Mouse (Mus musculus): ENCODE measurements at regions not wholly inside any gene's neighbourhood (a gene's known extent, or its start where the extent isn't known, plus 50 kb on each side); places are given as distances from the start of the nearest gene placed in this dataset.

DNA sequence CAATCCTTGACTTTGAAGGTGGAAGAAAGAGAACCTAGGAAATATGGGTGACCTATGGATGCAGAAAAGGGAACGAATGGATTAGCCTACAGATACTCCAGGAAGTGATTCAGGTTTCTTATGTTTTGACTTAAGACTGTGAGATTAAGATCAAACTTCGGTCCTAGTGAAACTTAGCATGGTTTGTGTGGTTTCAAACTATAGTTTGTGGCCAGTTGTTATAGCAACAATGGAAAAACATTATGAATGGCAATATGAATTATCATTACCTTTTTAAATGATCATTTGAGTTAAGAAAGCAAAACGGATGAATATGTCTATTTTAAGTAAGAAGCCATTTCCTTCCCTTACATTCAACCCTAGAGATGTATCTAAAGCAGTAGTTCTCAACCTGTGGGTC is 305.3 kb upstream of the Nrip1 start:
- Histone ChIP-seq H3K4me1 (ENCODE audit: control insufficient read depth, insufficient read depth, low read length) (peaks cover 10% of the 10 kb centered on the region), H3K36me3 (ENCODE audit: control insufficient read depth, insufficient read depth, low read length) (no peaks in the 10 kb centered on the region), H3K9ac (ENCODE audit: low read depth, low read length) (no peak overlapping the region), H3K27ac (replicated peaks; ENCODE audit: low read depth, low read length) (no peak overlapping the region), H3K4me3 (ENCODE audit: low read depth, low read length) (no peak overlapping the region), H3K4me2 (ENCODE audit: low read depth, low read length) (no peak overlapping the region), H3K9me3 (ENCODE audit: control insufficient read depth, low read length) (peaks cover 12% of the 10 kb centered on the region), H3K27me3 (replicated peaks; ENCODE audit: control insufficient read depth, insufficient read depth, low read length) (no peaks in the 10 kb centered on the region)
- WGBS, result 67% methylated on average over 3 of the region's 3 CpGs
- DNase-seq (ENCODE audit: low spot score), result no peak
- ATAC-seq (ENCODE audit: low read depth), result no peak

DNA sequence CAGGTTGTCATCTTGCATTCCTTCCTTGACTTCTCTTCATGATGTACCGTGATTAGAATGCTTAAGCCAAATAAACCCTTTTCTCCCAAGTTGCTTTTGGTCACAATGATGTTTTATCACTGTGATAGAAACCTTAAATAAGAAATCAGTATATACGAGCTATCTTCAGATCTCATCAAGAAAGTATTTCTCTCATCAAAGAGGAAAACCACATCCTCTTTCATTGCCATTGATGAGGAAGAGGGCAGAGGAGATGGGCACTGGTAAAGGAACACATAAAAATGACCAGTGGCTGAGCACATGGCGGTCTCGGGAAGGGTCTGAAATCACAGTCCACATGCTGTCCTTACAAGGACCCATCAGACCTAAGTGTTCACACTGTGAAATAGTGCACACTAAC is 296.2 kb upstream of the Nrip1 start:
- no peaks in the 10 kb centered on the region for H3K36me3 ChIP-seq (ENCODE audit: control insufficient read depth, insufficient read depth, low read length)
- H3K4me3 ChIP-seq (ENCODE audit: low read depth, low read length), result no peak overlapping the region
- no peak overlapping the region for H3K4me2 ChIP-seq (ENCODE audit: low read depth, low read length)
- no peaks in the 10 kb centered on the region for H3K27me3 ChIP-seq (replicated peaks; ENCODE audit: control insufficient read depth, insufficient read depth, low read length)
- no peak for ATAC-seq (ENCODE audit: low read depth)
- WGBS, result 93% methylated on average over 4 of the region's 4 CpGs
- no peaks in the 10 kb centered on the region for H3K4me1 ChIP-seq (ENCODE audit: control insufficient read depth, insufficient read depth, low read length)
- no peak overlapping the region for H3K9ac ChIP-seq (ENCODE audit: low read depth, low read length)
- no peak for DNase-seq (ENCODE audit: low spot score)
- no peaks in the 10 kb centered on the region for H3K9me3 ChIP-seq (ENCODE audit: control insufficient read depth, low read length)
- no peak overlapping the region for H3K27ac ChIP-seq (replicated peaks; ENCODE audit: low read depth, low read length)

DNA sequence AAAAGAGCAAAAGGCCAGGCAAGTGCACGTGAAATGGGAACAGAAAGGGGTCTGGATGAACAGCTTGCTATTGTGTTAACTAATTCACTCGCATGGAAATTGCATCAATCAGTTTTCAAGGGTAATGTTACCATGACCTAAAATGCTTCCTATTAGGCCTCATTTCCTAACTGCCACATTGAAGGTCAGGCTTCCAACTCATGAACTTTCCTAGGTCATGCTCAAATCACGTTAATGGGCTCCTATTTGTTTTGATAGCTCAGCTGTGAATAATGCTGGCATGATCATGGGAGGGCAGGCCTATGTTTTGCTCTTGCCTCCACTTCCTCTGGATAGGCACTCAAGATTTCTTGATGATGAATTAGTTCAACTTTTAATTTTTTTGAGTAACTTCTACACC is 293.4 kb upstream of the Nrip1 start:
- H3K9ac ChIP-seq (ENCODE audit: low read depth, low read length), result no peak overlapping the region
- no peak overlapping the region for H3K4me2 ChIP-seq (ENCODE audit: low read depth, low read length)
- DNase-seq (ENCODE audit: low spot score) (peak; percentile 26), ATAC-seq (ENCODE audit: low read depth) (no peak)
- H3K4me1 ChIP-seq (ENCODE audit: control insufficient read depth, insufficient read depth, low read length), result no peaks in the 10 kb centered on the region
- H3K27ac ChIP-seq (replicated peaks; ENCODE audit: low read depth, low read length), result no peak overlapping the region
- no peak overlapping the region for H3K4me3 ChIP-seq (ENCODE audit: low read depth, low read length)
- no peaks in the 10 kb centered on the region for H3K36me3 ChIP-seq (ENCODE audit: control insufficient read depth, insufficient read depth, low read length)
- 0 out of 2 replicates have a peak, but pooled peaks cover 6% of the 10 kb centered on the region for H3K9me3 ChIP-seq (ENCODE audit: control insufficient read depth, low read length)
- 34% methylated on average over 3 of the region's 3 CpGs for WGBS
- H3K27me3 ChIP-seq (replicated peaks; ENCODE audit: control insufficient read depth, insufficient read depth, low read length), result no peaks in the 10 kb centered on the region

DNA sequence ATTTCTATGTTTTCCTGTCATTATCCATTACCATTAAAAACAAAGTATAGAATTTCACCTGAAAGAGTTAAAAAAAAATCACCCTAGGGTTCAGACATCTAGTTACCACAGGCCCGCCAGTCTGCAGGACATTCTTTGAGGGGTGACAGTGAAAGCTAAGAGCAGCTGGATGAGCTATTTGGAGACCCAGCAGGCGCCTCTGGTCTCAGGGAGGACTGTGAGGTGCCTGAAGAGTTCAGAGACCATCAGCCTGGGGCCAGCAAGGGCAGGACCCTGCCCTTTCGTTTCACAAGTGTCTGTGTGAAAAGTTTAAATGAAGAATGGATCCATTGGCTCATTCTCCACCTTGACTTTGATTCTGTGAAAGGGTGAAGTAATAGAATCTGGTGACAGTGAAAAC is 281.5 kb upstream of the Nrip1 start:
- H3K27ac ChIP-seq (replicated peaks; ENCODE audit: low read depth, low read length), result no peak overlapping the region
- DNase-seq (ENCODE audit: low spot score) (peak; percentile 50), ATAC-seq (ENCODE audit: low read depth) (no peak)
- no peaks in the 10 kb centered on the region for H3K9me3 ChIP-seq (ENCODE audit: control insufficient read depth, low read length)
- H3K9ac ChIP-seq (ENCODE audit: low read depth, low read length), result no peak overlapping the region
- whole genome bisulfite sequencing, result 10% methylated on average over 3 of the region's 3 CpGs
- H3K4me3 ChIP-seq (ENCODE audit: low read depth, low read length), result no peak overlapping the region
- H3K27me3 ChIP-seq (replicated peaks; ENCODE audit: control insufficient read depth, insufficient read depth, low read length), result no peaks in the 10 kb centered on the region
- no peaks in the 10 kb centered on the region for H3K4me1 ChIP-seq (ENCODE audit: control insufficient read depth, insufficient read depth, low read length)
- H3K36me3 ChIP-seq (ENCODE audit: control insufficient read depth, insufficient read depth, low read length), result no peaks in the 10 kb centered on the region
- H3K4me2 ChIP-seq (ENCODE audit: low read depth, low read length), result no peak overlapping the region

DNA sequence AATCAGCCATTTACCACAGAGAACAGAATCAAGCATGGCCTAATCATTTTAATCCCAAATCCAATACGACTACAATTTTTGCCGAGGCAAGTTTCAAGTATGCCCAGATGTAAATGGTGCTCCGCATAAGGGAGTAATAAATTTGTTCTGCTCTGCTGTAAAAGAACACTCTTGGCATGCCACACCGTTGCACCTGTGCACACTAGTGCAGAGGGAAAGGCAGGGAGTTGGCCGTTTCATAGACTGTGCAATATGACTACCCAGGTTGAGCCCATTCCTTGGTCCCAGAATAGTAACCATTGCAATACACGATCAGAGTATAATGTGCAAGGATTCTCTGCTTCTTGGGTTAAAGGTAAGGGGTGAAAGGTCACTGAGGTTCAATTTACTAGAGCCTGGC is 270.7 kb upstream of the Nrip1 start:
- no peak overlapping the region for H3K4me3 ChIP-seq (ENCODE audit: low read depth, low read length)
- H3K4me2 ChIP-seq (ENCODE audit: low read depth, low read length), result no peak overlapping the region
- no peaks in the 10 kb centered on the region for H3K4me1 ChIP-seq (ENCODE audit: control insufficient read depth, insufficient read depth, low read length)
- no peaks in the 10 kb centered on the region for H3K27me3 ChIP-seq (replicated peaks; ENCODE audit: control insufficient read depth, insufficient read depth, low read length)
- DNase-seq (ENCODE audit: low spot score) (peak; percentile 56), ATAC-seq (ENCODE audit: low read depth) (no peak)
- H3K36me3 ChIP-seq (ENCODE audit: control insufficient read depth, insufficient read depth, low read length), result no peaks in the 10 kb centered on the region
- H3K27ac ChIP-seq (replicated peaks; ENCODE audit: low read depth, low read length), result no peak overlapping the region
- 66% methylated on average over 6 of the region's 6 CpGs for WGBS
- H3K9ac ChIP-seq (ENCODE audit: low read depth, low read length), result no peak overlapping the region
- H3K9me3 ChIP-seq (ENCODE audit: control insufficient read depth, low read length), result no peaks in the 10 kb centered on the region

DNA sequence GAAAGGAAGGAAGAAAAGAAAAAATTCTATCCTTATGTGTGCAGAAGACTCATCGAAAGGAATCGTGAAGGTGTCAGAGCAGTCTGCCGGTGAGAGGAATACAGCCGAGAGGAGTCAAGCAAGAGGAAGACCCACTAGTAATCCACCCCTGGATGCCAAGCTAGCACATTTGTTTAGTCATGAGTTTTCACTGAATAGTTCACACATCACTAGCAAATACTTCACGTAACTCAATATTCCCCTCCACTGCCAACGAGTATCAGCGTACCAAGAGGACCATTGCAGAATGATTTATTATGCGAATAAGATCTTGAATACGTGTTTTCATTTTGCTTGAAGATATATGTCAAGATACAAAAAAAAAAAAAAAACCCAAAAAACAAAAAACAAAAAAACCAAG is 270.2 kb upstream of the Nrip1 start:
- ATAC-seq (ENCODE audit: low read depth), result no peak
- H3K9me3 ChIP-seq (ENCODE audit: control insufficient read depth, low read length), result no peaks in the 10 kb centered on the region
- 89% methylated on average over 9 of the region's 9 CpGs for WGBS
- no peak overlapping the region for H3K4me3 ChIP-seq (ENCODE audit: low read depth, low read length)
- H3K27me3 ChIP-seq (replicated peaks; ENCODE audit: control insufficient read depth, insufficient read depth, low read length), result no peaks in the 10 kb centered on the region
- H3K36me3 ChIP-seq (ENCODE audit: control insufficient read depth, insufficient read depth, low read length), result no peaks in the 10 kb centered on the region
- DNase-seq (ENCODE audit: low spot score), result peak; percentile 15
- H3K4me1 ChIP-seq (ENCODE audit: control insufficient read depth, insufficient read depth, low read length), result no peaks in the 10 kb centered on the region
- no peak overlapping the region for H3K9ac ChIP-seq (ENCODE audit: low read depth, low read length)
- no peak overlapping the region for H3K4me2 ChIP-seq (ENCODE audit: low read depth, low read length)
- H3K27ac ChIP-seq (replicated peaks; ENCODE audit: low read depth, low read length), result no peak overlapping the region

DNA sequence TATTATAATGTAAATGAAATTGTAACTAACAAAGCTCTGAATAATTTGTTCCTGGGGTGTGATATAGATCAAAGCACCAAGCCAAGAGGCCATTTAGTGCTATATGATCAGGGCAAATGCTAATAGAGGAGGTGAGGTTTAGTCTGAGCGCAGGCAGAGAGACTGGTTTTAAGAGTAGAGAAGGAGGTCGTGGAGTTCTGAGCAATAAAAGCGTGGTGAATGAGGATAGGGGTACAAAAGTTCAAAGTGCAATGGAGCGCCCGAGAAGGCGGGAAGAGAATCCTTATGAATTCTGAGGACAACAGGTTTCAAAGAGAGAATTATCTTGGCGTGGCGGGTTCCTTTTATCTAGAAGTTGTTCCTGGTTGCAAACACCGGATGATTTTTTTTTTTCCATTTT is 261.5 kb upstream of the Nrip1 start:
- WGBS, result 90% methylated on average over 9 of the region's 9 CpGs
- H3K27me3 ChIP-seq (replicated peaks; ENCODE audit: control insufficient read depth, insufficient read depth, low read length), result no peaks in the 10 kb centered on the region
- H3K9me3 ChIP-seq (ENCODE audit: control insufficient read depth, low read length), result no peaks in the 10 kb centered on the region
- no peak overlapping the region for H3K27ac ChIP-seq (replicated peaks; ENCODE audit: low read depth, low read length)
- H3K4me3 ChIP-seq (ENCODE audit: low read depth, low read length), result no peak overlapping the region
- DNase-seq (ENCODE audit: low spot score), result no peak
- H3K4me1 ChIP-seq (ENCODE audit: control insufficient read depth, insufficient read depth, low read length), result no peaks in the 10 kb centered on the region
- no peak overlapping the region for H3K9ac ChIP-seq (ENCODE audit: low read depth, low read length)
- ATAC-seq (ENCODE audit: low read depth), result no peak
- H3K36me3 ChIP-seq (ENCODE audit: control insufficient read depth, insufficient read depth, low read length), result no peaks in the 10 kb centered on the region
- H3K4me2 ChIP-seq (ENCODE audit: low read depth, low read length), result no peak overlapping the region

DNA sequence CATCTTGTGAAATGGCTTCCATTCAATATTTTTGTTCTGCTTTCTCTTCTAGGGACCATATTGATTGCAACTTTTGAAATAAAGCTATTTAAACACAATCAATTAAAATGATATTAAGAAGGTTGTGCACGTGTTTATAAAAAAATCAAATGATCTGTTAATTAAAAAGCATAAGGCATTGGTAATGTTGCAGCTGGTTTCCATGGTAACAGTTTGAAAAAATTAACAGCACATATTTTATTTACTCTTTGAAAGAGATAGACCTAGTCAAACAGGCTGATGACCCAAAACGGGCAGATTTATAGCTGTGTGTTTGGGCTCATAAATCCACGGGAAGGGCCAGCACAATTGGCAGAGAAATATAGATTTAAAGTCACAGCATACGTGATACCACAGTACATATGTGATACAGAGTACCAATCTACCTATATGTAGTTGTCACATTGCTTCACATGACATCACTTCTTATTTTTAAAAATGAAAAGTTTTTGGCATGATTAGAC is 260.6 kb upstream of the Nrip1 start:
- no peak for ATAC-seq (ENCODE audit: low read depth)
- Histone ChIP-seq H3K27me3 (replicated peaks; ENCODE audit: control insufficient read depth, insufficient read depth, low read length) (no peaks in the 10 kb centered on the region), H3K27ac (replicated peaks; ENCODE audit: low read depth, low read length) (no peak overlapping the region), H3K4me3 (ENCODE audit: low read depth, low read length) (no peak overlapping the region), H3K9ac (ENCODE audit: low read depth, low read length) (no peak overlapping the region), H3K9me3 (ENCODE audit: control insufficient read depth, low read length) (no peaks in the 10 kb centered on the region), H3K4me2 (ENCODE audit: low read depth, low read length) (no peak overlapping the region), H3K36me3 (ENCODE audit: control insufficient read depth, insufficient read depth, low read length) (no peaks in the 10 kb centered on the region), H3K4me1 (ENCODE audit: control insufficient read depth, insufficient read depth, low read length) (no peaks in the 10 kb centered on the region)
- 81% methylated on average over 4 of the region's 4 CpGs for WGBS
- DNase-seq (ENCODE audit: low spot score), result no peak

DNA sequence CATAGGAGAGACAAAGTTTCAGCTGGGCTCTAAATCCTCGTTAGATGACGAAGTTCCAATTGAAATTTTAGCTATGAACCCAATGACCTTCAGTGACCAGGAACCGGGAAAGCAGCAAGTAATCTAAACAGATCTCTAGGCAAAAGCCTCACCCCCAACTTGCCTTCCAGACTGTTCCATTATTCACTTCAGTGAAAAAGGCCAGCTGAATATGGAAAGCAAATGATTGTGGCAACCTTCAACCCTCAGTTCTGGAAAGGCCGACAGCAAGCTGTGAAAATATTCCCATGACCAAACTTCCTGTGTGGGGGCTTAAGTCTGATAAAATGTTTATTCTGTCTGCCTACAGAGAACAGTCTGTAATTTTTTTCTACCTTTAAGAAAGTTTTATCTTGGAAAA is 252.5 kb upstream of the Nrip1 start:
- no peak overlapping the region for H3K4me3 ChIP-seq (ENCODE audit: low read depth, low read length)
- H3K9ac ChIP-seq (ENCODE audit: low read depth, low read length), result no peak overlapping the region
- no peak overlapping the region; the same call in 1 of the 2 replicates for H3K27ac ChIP-seq (replicated peaks; ENCODE audit: low read depth, low read length)
- no peaks in the 10 kb centered on the region for H3K27me3 ChIP-seq (replicated peaks; ENCODE audit: control insufficient read depth, insufficient read depth, low read length)
- WGBS, result 32% methylated on average over 4 of the region's 4 CpGs
- no peaks in the 10 kb centered on the region for H3K36me3 ChIP-seq (ENCODE audit: control insufficient read depth, insufficient read depth, low read length)
- DNase-seq (ENCODE audit: low spot score) (no peak), ATAC-seq (ENCODE audit: low read depth) (no peak)
- H3K4me1 ChIP-seq (ENCODE audit: control insufficient read depth, insufficient read depth, low read length), result no peaks in the 10 kb centered on the region
- no peak overlapping the region for H3K4me2 ChIP-seq (ENCODE audit: low read depth, low read length)
- no peaks in the 10 kb centered on the region for H3K9me3 ChIP-seq (ENCODE audit: control insufficient read depth, low read length)
